Mouse (Mus musculus): Measurements from ENCODE around the gene Susd1. TPM values are rescaled to one million over a fixed set of nuclear protein-coding genes. Genes with fewer than 3 reads are reported as not detected.

Susd1 gene
- polyA plus RNA-seq, 1 experiment: 3.3 TPM

- H3K4me3 ChIP-seq (replicated peaks): no peak overlapping the region
- no peaks in the 10 kb centered on the region for H3K9me3 ChIP-seq
- peaks cover 95% of the 10 kb centered on the region for H3K36me3 ChIP-seq (replicated peaks; ENCODE audit: low read length)
- H3K27me3 ChIP-seq (replicated peaks): no peaks in the 10 kb centered on the region
- H3K4me1 ChIP-seq: peaks cover 17% of the 10 kb centered on the region
- TF ChIP-seq FLI1 (IDR thresholded peaks at IDR 0.05; ENCODE audit: low read length) (no peak), GATA1 (IDR thresholded peaks at IDR 0.05; ENCODE audit: borderline replicate concordance, low read length) (no peak)
Measured at GRCm38 (mm10) chr4:59372546-59373157, 65.8 kb downstream of the Susd1 start.

GRCm38 (mm10) chr4:59371910-59372309, 66.5 kb downstream of the Susd1 start:
- peaks cover 97% of the 10 kb centered on the region for H3K36me3 ChIP-seq (replicated peaks; ENCODE audit: low read length)
- H3K4me1 ChIP-seq: peaks cover 23% of the 10 kb centered on the region
- no peaks in the 10 kb centered on the region for H3K9me3 ChIP-seq
- no peaks in the 10 kb centered on the region for H3K27me3 ChIP-seq (replicated peaks)
- no peak for TF ChIP-seq FLI1 (IDR thresholded peaks at IDR 0.05; ENCODE audit: low read length)
- TF ChIP-seq GATA1 (IDR thresholded peaks at IDR 0.05; ENCODE audit: borderline replicate concordance, low read length): no peak
- no peak overlapping the region for H3K4me3 ChIP-seq (replicated peaks)

GRCm38 (mm10) chr4:59369941-59370340, 68.5 kb downstream of the Susd1 start:
- no peaks in the 10 kb centered on the region for H3K9me3 ChIP-seq
- peaks cover 97% of the 10 kb centered on the region for H3K36me3 ChIP-seq (replicated peaks; ENCODE audit: low read length)
- no peak overlapping the region for H3K4me3 ChIP-seq (replicated peaks)
- TF ChIP-seq GATA1 (IDR thresholded peaks at IDR 0.05; ENCODE audit: borderline replicate concordance, low read length) (no peak), FLI1 (IDR thresholded peaks at IDR 0.05; ENCODE audit: low read length) (no peak)
- H3K4me1 ChIP-seq: peaks cover 41% of the 10 kb centered on the region
- no peaks in the 10 kb centered on the region for H3K27me3 ChIP-seq (replicated peaks)

- no peak overlapping the region for H3K4me3 ChIP-seq (replicated peaks)
- peaks cover 55% of the 10 kb centered on the region for H3K4me1 ChIP-seq
- H3K9me3 ChIP-seq: no peaks in the 10 kb centered on the region
- TF ChIP-seq GATA1 (IDR thresholded peaks at IDR 0.05; ENCODE audit: borderline replicate concordance, low read length) (no peak), FLI1 (IDR thresholded peaks at IDR 0.05; ENCODE audit: low read length) (no peak)
- no peaks in the 10 kb centered on the region for H3K27me3 ChIP-seq (replicated peaks)
- peaks cover 97% of the 10 kb centered on the region for H3K36me3 ChIP-seq (replicated peaks; ENCODE audit: low read length)
Measured at GRCm38 (mm10) chr4:59368118-59368517, 70.3 kb downstream of the Susd1 start.

- peaks cover 54% of the 10 kb centered on the region for H3K4me1 ChIP-seq
- no peaks in the 10 kb centered on the region for H3K27me3 ChIP-seq (replicated peaks)
- H3K36me3 ChIP-seq (replicated peaks; ENCODE audit: low read length): peaks cover 93% of the 10 kb centered on the region
- no peak for TF ChIP-seq GATA1 (IDR thresholded peaks at IDR 0.05; ENCODE audit: borderline replicate concordance, low read length)
- TF ChIP-seq FLI1 (IDR thresholded peaks at IDR 0.05; ENCODE audit: low read length): no peak
- no peaks in the 10 kb centered on the region for H3K9me3 ChIP-seq
- H3K4me3 ChIP-seq (replicated peaks): no peak overlapping the region
Measured at GRCm38 (mm10) chr4:59366206-59366605, 72.2 kb downstream of the Susd1 start.

GRCm38 (mm10) chr4:59365571-59365970, 72.9 kb downstream of the Susd1 start:
- Histone ChIP-seq H3K27me3 (replicated peaks) (no peaks in the 10 kb centered on the region), H3K4me3 (replicated peaks) (no peak overlapping the region), H3K4me1 (peaks cover 55% of the 10 kb centered on the region), H3K36me3 (replicated peaks; ENCODE audit: low read length) (peaks cover 94% of the 10 kb centered on the region), H3K9me3 (no peaks in the 10 kb centered on the region)
- TF ChIP-seq FLI1 (IDR thresholded peaks at IDR 0.05; ENCODE audit: low read length) (no peak), GATA1 (IDR thresholded peaks at IDR 0.05; ENCODE audit: borderline replicate concordance, low read length) (no peak)

- Histone ChIP-seq H3K9me3 (no peaks in the 10 kb centered on the region), H3K4me3 (replicated peaks) (no peak overlapping the region), H3K4me1 (peaks cover 58% of the 10 kb centered on the region), H3K36me3 (replicated peaks; ENCODE audit: low read length) (peaks cover 94% of the 10 kb centered on the region), H3K27me3 (replicated peaks) (no peaks in the 10 kb centered on the region)
- no peak for TF ChIP-seq FLI1 (IDR thresholded peaks at IDR 0.05; ENCODE audit: low read length)
- TF ChIP-seq GATA1 (IDR thresholded peaks at IDR 0.05; ENCODE audit: borderline replicate concordance, low read length): no peak
Measured at GRCm38 (mm10) chr4:59364229-59365173, 73.9 kb downstream of the Susd1 start.

GRCm38 (mm10) chr4:59363041-59363440, 75.4 kb downstream of the Susd1 start:
- peaks cover 93% of the 10 kb centered on the region for H3K36me3 ChIP-seq (replicated peaks; ENCODE audit: low read length)
- peak overlapping the region; percentile 13 for H3K4me3 ChIP-seq (replicated peaks)
- H3K4me1 ChIP-seq: peaks cover 55% of the 10 kb centered on the region
- no peaks in the 10 kb centered on the region for H3K27me3 ChIP-seq (replicated peaks)
- no peaks in the 10 kb centered on the region for H3K9me3 ChIP-seq
- TF ChIP-seq GATA1 (IDR thresholded peaks at IDR 0.05; ENCODE audit: borderline replicate concordance, low read length): no peak

- H3K27me3 ChIP-seq (replicated peaks): no peaks in the 10 kb centered on the region
- no peak for TF ChIP-seq GATA1 (IDR thresholded peaks at IDR 0.05; ENCODE audit: borderline replicate concordance, low read length)
- TF ChIP-seq FLI1 (IDR thresholded peaks at IDR 0.05; ENCODE audit: low read length): no peak
- H3K4me1 ChIP-seq: peaks cover 46% of the 10 kb centered on the region
- H3K4me3 ChIP-seq (replicated peaks): no peak overlapping the region
- H3K36me3 ChIP-seq (replicated peaks; ENCODE audit: low read length): peaks cover 91% of the 10 kb centered on the region
- H3K9me3 ChIP-seq: no peaks in the 10 kb centered on the region
Measured at GRCm38 (mm10) chr4:59360704-59361103, 77.7 kb downstream of the Susd1 start.

GRCm38 (mm10) chr4:59359921-59360320, 78.5 kb downstream of the Susd1 start:
- Histone ChIP-seq H3K9me3 (no peaks in the 10 kb centered on the region), H3K36me3 (replicated peaks; ENCODE audit: low read length) (peaks cover 89% of the 10 kb centered on the region), H3K4me3 (replicated peaks) (no peak overlapping the region), H3K4me1 (peaks cover 47% of the 10 kb centered on the region), H3K27me3 (replicated peaks) (no peaks in the 10 kb centered on the region)
- TF ChIP-seq FLI1 (IDR thresholded peaks at IDR 0.05; ENCODE audit: low read length) (no peak), GATA1 (IDR thresholded peaks at IDR 0.05; ENCODE audit: borderline replicate concordance, low read length) (no peak)
